Mouse (Mus musculus) c-Kit-positive CD71-positive TER-119-negative erythroid progenitor cells, embryonic 14.5 days (primary cell): Measurements from ENCODE around the gene Hoxa11.

Experiments used
- DNase-seq: peaks from one replicate; pipeline ENCODE4 v3.0.0-alpha.2; 2013; ENCODE audit warnings: low read depth

Hoxa11 gene

DNA sequence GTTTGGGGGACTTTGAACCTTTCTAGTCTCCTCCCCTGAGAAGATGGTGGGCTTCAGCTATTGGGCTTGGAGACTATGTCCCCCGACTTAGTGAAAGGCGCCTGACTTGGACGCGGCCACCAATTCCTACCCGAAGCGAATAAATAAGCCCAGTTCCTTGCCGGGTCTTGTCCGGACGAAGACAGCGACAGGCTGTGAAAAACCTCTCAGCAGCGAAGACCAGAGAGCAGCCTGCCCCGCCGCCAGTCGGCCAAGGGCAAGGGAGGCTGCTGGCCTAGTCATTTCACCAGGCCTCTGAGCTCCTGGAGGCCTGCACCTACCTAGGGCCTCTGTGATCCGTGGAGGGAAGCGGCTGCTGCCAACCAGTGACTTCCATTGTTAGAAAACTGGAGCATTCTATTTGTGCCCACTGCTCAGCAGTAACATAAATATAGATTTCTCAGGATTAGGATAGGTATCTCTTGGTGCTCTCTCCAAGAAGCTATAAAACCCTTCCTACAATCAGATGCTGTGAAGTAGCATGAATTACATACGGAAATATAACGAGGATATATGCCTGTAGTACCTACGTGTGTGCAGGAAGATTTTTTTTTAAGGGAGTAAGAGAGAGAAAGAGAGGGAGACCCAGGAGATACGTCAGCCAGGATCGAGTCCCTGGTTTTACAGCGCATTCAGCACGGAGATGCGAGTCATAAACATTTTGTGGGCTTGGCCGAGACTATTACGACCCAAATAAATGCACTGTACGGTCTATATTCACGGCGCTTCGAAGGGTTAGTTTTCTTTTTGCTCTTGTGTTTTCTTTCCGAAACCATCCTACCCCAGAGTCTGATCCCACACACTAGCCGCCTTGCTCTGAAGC lies 25.4 kb downstream of the Hoxa11 start:
- DNase-seq = no peak

DNA sequence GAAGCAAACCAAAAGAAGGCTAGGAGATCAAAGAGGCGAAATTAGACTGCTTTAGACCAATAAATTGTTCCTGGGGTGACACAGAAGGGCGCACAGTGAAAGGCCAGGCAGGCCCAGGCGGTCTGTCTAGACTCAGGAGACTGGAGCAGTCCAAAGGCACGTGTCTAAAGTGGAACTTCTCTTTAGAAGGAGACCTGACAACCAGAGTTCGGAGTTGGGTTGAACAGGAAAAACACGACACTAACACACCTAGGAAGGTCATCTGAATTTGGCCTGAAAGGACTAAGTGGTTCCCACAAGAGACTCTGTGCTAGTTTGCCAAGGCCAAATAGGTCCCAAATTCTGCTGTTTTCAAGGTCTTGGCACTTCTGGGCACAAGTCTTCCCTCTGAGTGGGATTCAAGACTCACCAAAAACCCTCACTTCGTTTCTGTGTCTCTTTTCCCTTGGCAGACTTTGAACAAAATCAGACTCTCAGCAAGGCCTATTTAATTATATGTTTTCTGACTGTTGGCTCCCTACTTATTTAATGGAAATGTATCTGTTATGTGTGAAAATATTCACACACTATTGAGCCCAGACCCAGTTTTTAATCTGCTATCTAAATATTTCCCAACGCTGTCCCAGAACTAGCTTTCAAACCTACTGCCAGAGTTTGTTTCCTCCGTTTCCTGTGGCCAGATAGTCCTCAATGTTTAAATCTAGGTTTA lies 26.2 kb downstream of the Hoxa11 start:
- no peak for DNase-seq

DNA sequence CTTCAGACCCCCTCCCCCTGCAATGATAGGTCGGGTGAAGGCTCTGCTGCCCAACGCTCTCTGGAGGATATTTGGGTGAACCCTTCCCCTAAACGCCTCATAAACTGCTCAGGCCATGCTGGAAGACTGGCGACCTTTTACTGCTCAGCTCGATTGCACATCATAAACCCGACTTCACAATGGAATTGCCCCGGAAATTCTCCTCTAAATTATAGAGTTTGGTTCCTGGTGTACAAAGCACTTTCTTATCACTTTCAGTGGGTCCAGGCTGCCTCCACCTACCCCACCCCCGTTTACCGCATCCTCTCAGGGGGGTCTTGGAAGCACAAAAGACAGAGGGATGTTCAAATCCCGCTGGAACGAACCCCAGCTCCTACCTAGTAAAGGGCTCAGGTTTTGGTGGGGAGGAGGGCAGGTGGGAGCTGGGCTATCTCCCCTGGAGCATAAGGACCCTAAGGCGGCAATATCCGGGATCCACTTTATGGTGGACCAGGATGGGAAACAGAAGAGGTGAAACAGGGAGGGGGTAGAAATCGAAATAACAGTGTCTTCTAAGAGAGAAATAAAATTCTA lies 26.9 kb downstream of the Hoxa11 start:
- DNase-seq = no peak

DNA sequence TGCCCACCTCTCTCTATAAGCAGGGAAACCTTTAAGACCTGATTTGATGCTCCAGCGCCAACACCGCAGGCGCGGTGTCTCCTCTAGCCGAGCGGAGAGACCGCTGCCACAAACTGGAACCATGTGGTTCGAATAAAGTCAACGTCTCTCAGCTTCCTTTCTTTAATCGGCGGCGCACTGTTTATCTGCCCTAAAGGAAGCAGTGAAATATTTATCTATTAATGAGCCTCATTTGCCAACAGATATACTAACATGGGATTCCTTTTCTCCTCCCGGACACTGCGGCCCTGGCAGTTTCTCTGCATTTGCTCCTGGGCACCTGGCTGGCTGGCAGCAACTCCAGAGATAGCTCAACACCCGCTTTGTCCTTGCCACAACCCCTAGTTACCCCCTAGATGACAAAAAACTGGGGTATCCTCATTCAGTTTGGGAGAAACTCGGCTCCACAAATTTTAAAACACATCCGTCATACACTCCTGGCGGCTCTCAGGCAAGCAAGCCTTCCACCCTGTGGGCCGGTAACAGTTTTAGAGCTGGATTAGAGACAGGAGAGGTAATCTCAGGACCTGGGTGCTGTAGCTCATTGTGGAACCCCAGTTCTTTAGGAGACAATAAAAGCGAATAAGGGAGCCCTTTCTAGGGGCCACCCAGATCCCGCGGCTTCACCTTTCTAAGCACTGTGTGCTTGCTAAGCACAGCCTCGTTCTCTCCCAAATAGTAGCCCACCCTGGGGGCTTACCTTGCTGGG lies 27.5 kb downstream of the Hoxa11 start:
- DNase-seq = no peak

DNA sequence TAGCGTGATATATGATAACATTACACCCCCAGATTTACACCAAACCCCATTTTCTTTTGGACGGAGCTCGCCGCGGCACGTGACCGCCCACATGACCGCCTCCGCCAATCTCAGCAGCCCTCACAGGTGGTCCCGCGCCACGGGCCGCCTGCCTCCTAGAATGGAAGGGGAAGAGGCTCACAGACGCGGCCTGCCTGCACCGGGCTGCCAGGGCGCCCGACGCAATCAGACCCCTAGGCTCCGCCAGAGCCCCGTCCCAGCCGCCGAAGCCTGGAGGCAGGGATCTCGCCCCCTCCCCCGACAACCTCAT lies 28.2 kb downstream of the Hoxa11 start:
- DNase-seq = no peak

DNA sequence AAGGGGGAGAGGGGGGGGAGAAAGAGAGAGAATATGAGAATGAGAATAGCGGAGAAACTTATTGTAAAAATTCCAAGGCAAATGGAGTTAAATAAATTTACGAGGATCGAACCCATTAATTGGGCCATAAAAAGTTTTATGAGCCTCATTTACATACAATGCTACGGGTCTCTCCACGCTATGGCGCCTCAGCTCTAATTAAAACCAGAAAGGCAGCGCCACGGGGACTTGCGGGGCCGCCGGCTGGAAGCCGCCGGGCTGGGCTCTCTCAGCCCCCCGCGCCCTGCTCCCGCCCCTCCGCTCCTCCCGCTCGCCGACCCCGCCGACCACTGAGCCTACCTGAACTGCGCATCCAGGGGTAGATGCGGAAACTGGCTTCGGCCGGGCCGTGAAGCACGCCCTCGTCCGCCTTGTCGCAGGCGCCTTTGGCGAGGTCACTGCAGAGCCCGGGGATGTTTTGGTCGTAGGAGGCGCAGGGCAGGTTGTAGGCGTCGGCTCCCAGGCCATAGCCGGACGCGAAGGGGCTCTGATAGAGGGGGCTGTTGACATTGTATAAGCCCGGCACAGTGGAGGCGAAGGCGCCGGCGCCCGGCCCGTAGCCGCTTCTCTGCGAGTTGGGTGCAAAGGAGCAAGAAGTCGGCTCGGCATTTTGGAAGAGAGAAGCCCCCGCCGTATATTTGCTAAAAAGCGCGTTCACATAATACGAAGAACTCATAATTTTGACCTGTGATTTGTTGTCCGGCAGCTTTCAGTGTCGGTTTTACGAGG lies 28.7 kb downstream of the Hoxa11 start:
- DNase-seq = no peak

DNA sequence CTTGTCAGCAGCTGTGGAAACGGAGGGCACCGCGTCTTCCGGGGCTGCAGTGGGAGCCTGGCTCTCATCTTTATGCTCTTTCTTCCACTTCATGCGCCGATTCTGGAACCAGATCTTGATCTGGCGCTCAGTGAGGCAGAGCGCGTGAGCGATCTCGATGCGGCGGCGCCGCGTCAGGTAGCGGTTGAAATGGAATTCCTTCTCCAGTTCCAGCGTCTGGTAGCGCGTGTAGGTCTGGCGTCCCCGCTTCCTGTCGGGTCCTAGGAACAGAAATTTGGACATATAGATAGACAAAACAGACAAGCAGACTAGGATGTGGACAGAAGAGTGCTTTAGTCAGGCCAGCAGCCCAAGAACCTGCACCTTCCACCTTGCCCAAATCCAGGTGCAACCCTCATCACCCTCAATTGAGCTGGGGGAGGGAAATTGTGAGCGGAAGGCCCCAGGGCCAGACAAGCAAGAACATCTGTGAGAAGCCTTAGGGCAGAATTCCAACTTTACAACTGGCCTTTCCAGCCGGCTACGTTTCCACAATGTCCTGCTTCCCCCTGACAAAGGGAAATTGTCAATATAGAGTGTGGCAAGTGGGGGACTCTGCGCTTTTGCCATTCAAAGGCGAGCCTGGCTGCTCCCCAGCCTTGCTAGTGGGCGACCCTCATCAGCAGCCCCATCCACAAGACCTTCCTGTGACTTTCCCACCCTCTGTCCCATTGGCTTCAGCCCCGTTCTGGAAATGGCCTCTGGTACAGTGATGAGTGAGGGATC lies 29.7 kb downstream of the Hoxa11 start:
- no peak for DNase-seq

DNA sequence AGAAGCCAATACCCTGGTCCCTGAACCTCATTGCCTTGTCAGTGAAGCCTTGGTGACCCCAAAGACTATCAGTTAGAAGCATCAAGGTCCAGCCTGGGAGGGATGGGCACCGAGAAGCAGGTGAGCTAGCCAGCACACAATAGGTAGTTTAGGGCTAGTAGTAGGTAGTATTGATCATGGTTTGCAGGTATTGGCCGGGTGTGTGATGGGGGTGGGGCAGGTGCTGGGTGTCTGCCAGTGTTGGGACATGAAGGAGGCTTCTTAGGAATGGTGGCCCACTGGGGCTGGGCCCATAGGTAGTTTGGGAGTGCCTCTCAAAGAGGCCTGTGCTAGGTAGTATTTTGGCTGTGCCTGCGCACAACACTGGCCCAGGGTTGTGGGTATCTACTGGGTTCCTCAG lies 30.5 kb downstream of the Hoxa11 start:
- DNase-seq = no peak

DNA sequence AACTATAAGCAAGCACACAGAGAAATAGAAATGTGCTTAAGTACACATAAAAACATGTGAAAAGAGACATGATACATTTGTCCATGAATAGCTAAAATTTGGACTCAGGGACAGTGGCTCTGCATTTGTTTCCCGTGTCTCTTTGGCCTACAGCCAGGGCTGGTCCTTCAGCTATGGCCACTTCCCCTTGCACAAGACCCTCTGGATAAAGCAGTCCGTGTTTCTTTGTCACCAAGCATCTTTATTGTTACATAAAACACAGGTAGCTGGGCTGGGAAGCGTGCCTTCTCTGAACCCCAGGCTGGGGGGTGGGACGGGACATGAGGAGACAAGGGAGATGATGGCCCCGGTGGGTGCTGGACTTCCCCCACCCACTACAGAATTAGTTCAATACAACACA lies 31.3 kb downstream of the Hoxa11 start:
- DNase-seq = no peak

DNA sequence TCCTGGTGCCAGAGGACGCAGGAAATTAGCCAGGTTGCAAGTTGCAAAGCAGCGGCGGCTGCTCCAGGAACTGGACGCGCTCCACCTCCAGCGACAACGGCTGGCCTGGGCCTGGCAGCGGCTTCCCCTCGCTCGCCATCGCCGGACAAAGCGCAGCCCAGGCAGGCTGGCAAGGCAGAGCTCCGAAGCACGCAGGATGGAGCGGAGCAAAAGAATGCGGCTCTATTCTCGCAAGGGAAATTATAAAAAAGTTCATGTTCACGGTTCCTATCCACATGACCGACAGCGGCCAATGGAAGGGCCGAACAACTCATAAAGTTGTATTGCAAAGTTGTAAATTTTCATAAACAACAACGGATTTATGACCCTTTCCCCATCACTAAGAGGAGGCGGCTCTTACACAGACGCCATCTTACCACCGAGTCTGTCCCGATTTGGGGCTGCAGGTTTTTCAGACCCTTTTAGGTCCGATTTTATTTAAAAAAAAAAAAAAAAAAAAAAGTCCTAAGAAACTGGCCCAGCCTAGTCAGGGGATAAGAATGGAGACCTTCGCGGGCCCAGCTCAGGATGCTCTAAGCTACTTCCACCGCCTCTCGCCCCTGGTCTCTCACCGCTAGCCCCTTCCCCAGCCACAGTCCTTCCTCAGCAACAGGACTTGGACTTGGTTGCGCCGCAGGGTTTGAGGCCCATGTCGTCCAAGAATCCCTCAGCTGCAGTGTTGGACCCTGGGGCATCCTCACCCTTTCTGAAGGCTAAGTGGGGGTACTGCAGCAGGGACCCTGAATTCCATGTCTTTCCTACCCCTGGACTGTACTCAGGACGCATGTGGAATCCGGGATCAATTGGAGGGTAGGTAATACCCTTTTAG lies 32.3 kb downstream of the Hoxa11 start, which contains the start of the genes Hoxa3 and Gm28308:
TSS of gene Hoxa3 (minus strand) at position 218 of the 868 bp plus-strand sequence.
TSS of gene Gm28308 (minus strand) at position 221 of the 868 bp plus-strand sequence.
- no peak for DNase-seq

DNA sequence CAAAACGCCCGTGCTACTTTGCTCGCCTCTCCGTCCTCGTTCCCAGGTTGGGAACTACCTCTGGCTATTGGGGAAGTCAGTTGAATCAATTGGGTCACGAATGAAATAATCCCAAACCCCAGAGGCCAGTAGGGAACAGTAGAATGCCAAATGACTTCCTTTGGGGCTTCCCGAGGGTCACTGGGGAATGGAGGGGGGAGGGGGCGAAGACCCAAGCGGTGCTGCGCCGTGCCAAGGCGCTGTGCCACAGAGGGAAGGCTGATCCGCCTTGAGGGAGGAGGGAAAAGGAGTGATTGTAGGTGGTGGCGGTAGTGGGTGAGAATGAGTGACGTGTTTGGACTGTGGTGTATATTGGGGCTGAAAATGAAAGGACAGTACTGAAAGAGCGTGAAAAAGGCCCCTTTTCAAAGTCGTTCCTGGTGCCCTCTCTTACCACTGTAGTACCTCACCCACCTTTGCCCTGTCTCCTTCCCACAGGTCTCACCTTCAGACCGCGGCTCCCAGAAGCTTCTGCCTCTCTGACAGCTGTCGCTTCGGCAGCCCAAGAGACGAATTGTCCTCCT lies 33.0 kb downstream of the Hoxa11 start:
- no peak for DNase-seq

DNA sequence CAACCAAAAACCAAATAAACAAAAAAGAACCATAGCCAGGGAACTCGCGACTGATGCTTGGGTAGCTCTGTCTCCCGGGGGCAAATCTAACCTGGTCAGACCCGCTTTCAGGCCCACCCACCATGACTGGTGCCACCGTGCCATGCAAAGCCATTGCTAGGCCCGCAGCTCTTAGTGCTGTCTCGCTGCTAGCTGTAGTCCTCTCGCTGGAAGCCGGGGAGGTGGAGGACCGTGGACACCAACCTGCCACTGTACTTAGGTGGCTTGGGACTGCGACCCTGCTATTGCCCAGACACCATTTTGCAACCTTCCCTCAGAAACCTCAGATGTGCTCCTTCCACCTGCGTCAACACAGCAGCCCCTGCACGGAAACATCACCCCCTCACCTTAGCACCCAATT lies 33.6 kb downstream of the Hoxa11 start:
- no peak for DNase-seq

DNA sequence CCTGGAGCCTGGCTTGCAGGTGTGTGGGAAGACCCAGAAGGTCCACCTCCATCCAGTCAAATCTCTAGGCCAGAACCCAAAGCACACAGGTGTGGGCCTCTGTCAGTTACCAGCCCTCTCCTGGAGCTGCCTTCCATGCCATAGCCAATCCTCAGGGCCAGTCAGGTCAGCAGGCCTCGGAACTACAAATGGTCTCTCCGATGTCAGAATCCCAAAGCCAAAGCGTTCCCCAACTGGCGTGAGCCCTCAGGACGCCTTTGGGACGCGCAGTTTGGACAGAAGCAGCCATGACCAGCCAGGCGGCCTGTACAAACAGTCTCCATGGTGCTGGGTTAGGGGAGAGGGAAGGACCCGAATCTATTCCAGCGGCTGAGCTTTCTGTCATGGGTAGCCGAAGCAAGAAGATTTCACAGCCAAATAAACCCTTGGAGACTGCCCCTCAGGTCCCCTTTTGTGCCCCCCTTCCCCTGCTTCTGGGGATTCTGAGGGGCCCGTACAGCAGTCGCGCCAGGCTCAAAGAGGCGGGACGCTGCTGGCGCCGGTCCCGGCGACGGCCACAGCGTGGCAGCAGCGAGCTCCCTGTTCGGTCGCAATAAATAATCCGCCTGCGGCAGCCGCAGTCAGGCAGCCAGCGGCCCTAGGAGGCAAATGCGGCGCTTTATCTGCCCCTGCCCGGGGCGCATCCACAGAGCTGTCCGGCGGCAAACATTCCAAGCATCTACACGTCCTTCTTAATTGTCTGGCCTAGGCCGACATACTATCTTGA lies 34.3 kb downstream of the Hoxa11 start:
- no peak for DNase-seq

DNA sequence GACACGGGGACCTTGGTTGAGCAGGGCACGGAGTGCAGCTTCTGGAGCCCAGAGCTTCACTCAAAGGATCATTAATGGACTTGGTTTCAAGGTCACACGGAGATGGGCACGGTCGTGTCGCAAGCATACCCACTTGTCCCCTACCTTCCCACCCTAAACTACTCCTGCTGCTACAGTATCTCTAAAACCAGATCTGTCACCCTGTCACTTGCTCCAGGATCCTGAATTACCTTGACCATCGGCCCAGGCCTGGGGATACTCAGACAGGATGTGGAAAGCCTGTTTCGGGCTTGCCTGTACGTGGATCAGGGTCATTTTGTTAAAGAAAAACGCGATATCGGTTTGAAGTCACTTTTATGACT lies 35.9 kb downstream of the Hoxa11 start:
- no peak for DNase-seq

DNA sequence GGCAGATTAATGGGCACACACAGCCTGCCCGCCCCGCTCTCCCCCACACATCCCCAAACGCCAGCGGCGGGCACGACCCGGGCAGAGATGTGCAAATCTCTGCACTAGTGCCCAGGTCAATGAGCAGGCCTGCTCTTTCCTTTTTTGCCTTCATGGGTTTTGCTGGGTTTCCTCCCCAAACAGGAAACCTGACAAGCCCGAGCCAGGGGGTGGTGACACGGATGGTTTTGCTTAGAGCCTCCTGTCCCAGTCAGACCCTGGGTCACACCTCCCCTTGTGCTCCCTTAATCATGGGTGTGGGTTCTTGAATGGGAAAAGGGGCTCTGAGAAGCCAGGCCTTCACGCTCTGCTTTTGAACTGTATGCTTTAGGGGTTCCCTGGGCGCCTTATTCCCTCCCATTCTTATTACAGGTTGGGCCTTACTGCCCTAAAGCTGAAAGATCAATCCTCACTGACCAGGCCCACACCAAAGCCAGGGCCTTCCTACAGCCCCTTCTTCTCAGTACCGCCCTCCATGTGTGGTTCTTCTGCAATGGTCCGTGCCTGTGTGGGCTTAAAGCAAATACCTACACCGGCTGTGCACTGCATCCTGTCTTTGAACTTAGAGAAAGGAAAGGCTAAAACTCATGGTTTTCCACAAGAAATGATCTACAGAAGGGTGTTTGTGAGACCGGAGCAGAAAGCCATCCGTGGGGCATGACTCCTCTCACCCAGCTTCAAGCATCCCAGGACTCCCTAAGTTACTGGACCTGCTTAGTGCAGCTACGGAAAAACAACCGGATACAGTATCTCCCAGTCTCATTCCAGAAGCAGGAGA lies 36.5 kb downstream of the Hoxa11 start:
- no peak for DNase-seq

DNA sequence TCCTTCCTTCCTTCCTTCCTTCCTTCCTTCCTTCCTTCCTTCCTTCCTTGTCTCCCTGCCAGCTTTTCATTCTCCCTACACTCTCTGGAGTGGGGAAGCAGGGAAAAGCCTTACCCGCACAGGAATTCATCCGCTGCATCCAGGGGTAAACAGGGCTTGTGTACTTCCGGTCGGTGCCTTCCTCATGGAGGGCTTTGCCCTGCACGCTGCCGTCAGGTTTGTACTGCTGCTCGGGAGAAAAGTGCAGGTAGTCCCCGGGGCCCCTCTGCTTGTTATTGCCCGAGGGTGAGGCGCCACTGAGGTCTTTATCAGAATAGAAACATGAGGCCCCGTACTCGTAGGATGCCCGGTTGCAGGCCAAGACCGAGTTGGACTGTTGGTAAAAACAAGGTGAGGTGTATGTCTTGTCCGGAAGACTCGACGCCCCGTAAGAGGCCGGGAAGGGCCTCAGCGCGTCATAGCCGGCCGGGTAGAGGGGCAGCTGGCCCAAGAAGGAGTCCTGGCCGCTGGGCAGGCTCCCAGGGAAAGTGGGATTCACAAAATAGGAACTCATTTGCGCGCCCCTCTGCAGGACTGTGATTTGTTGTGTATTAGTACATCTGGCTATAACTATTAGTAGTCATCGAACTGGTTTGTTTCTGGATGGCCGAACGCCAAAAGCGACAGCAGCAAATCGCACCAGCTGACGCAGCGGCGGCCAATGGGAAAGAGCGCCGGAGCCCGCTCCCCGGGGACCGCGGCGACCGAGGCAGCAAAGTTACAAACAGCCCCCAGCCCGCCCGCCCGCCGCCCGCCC lies 37.3 kb downstream of the Hoxa11 start, which contains the start of gene Hoxa6:
TSS of gene Hoxa6 (minus strand) at position 651 of the 796 bp plus-strand sequence.
- DNase-seq = no peak

DNA sequence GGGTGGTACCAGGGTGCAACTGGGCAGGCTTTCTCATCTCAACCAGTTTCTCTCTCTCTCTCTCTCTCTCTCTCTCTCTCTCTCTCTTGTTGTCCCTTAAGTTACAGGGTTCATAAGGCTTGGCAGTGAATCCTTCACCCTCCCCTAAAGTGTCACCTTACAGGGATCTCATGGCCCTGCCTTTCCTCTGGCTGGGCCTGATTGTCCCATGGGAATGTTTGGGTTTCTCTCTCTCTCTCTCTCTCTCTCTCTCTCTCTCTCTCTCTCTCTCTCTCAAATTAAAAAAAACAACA lies 38.0 kb downstream of the Hoxa11 start:
- no peak for DNase-seq
